Mouse (Mus musculus): ENCODE data around the gene Synj2bp.
"Not testable (repeated sequence)": the region's sequence is repeated elsewhere in the genome, so short reads cannot be mapped to it uniquely, and the experiment has no call there.

The Synj2bp gene

DNA sequence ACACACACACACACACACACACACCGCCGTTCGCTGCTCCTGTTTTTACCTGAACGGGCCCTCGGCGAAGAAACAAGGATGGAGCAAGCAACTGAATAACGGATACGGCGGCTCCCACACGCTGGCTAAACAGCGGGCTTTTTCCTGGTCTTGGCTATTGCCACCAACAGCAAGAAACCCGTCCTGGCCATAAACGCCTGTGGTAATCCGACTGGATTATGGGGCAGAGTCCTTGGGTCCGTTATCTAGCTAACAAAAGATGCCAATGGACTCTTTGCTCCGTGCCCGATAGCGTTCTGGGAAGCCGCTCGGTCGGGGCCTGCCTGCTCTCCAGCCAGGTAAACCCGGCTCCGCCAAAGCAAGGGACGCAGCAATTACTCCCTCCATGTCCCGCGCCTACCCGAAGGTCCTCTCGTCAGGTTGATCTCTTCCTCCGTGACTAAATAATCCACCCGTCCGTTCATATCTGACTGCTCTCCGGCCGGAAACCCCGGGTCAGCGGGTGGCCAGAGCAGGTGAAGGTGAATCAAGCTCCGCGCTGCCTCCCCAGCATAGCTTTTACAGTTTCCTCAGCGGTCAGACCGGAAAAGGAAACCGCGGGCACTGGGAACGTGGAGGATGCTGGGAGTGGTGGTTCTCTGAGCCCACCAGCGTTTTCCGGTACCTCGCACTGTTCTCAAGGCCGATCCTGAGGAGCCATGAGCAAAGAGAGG lies at the start of gene Synj2bp, which contains the start of gene Gm20498:
TSS of gene Synj2bp (minus strand) at position 596 of the 713 bp plus-strand sequence.
TSS of gene Gm20498 (minus strand) at position 590 of the 713 bp plus-strand sequence.
- peak; percentile 74 for DNase-seq (ENCODE audit: low spot score)

DNA sequence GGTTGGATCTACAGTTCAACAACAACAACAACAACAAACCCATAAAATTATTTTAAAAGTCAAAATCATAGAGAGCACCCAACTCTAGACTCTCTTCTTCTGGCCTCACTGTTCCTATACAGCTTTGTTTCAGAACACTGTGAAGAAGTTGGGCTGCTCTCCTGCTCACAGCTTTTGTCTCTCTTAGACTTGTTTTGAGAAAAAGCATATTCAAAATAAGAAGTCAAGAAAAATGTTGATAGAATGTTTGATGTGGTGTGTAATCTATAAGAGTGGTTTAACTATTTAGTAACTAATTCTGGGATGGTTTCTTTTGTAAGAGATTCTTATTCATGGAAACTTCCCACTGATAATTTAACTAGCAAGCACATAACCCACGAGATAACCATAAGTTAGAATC lies 35.7 kb upstream of the Synj2bp start, which contains the start of gene Adam21:
TSS of gene Adam21 (minus strand) at position 101 of the 400 bp plus-strand sequence.
- DNase-seq (ENCODE audit: low spot score): no peak

DNA sequence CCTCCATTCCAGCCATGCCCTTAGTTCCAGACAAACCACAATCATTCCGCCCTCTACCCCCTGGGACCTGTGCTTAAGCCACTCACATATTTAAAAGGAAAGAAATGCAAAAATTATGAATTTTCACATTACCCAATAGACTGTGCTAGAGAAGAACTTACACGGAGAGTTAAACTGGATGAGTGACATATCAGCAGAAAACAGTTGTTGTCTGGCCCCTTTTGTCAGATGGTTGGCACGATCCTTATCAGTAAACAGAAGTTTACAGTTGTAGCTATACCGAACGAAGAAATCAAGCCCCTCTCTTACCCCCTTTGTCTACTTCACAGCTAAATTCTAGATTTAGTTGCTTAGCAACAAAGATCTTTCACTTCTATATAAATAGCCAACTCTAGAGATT lies 35.2 kb upstream of the Synj2bp start:
- no peak for DNase-seq (ENCODE audit: low spot score)

DNA sequence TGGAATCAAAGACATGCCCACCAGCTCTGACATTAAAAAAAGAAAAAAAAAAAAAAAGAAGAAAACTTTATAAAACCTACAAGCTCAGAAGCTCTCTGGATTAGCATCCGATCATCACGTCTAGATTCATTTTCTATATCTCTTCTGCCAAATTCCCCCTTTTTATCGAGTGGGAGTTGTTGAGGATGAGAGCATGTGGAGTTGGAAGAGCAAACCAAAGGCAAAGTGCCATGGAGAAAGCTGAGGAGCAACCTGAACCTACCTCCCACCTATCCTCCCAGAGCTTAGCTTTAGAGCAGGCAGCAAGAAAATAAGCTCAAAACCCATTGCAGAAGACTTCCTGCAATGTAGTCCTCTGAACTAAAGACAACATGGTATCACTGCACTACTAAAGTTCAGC lies 31.5 kb upstream of the Synj2bp start:
- no peak for DNase-seq (ENCODE audit: low spot score)

DNA sequence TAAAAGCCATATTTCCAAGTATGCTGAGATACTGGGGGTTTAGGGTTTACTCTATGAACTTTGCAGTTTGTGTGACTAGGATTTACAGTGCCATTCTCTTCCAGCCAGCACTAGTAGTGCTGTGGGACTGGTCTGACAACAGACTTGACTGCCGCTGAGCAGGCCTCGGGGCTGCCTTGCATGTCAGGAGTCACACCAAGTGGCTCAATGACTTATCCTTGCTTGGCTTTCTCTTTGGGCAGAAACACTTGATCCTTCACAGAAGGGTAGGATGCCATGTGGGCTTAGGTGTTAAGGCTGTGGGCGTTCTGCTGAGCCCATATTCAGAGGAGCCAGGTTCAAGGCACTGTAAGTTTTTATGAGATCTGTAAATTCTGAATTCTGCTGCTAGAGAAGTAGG lies 16.6 kb upstream of the Synj2bp start:
- no peak for DNase-seq (ENCODE audit: low spot score)

DNA sequence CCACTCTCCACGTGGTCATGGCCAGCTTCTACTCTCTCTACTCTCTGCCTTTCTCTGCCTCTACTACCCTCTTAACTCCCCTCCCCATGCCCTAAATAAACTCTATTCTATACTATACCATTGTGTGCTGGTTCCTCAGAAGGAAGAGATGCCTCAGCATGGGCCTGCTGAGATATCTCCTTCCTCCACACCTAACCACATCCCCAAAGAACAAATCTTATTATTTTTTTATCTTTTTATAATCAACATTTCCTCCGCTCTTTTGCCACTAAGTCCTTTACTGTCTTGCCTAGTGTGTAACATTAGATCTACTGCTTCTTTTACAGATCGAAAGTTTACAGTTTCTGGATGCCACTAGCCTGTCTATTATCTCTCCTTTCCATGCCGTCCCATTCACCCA lies 14.5 kb upstream of the Synj2bp start:
- no peak for DNase-seq (ENCODE audit: low spot score)

DNA sequence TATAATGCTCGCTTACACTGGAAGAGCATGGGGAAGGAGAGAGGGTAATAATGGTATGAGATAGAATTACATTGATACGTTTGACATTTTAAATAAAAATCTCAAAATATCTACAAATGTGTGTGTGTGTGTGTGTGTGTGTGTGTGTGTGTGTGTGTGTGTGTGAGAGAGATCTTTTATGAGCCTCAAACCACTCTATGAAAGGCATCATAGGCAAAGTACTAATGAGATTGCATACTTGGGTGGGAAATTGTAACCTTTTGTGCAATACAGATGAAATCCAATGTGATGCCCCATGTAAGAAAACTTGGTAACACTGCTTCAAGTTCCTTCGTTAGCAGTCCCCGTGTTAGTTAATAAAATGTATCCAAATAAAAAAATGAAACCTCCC lies 313 bp upstream of the Synj2bp start:
- no peak for DNase-seq (ENCODE audit: low spot score)

DNA sequence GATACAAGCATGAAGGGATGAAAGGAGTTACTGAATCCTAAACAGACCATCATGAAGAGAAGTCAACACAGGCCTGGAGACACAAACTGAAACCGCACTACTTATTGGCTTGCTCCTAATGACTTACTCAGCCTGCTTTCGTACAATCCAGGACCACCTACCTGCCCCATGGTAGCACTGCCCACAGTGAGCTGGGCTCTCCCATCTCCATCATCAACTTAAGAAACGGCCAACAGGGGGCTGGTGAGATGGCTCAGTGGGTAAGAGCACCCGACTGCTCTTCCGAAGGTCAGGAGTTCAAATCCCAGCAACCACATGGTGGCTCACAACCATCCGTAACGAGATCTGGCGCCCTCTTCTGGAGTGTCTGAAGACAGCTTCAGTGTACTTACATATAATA lies 2.1 kb downstream of the Synj2bp start:
- DNase-seq (ENCODE audit: low spot score): not testable (repeated sequence)

DNA sequence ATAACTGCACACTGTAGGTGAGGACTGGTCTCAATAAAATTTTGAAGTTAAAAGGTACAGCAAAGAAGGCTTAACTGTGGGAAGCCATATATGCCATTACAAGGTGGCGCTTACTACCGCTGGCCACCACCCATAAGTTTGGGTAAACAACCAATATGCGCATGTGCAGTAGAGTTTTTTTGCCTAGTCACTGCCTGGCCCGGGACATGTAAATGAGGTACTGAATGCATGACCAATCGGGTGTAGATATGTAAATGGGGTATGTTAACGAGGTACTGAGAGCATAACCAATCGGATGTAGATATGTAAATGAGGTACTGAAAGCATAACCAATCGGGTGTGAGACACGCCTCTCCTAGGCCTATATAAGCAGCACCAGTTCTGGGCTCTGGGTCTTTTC lies 35.8 kb downstream of the Synj2bp start:
- DNase-seq (ENCODE audit: low spot score): not testable (repeated sequence)

DNA sequence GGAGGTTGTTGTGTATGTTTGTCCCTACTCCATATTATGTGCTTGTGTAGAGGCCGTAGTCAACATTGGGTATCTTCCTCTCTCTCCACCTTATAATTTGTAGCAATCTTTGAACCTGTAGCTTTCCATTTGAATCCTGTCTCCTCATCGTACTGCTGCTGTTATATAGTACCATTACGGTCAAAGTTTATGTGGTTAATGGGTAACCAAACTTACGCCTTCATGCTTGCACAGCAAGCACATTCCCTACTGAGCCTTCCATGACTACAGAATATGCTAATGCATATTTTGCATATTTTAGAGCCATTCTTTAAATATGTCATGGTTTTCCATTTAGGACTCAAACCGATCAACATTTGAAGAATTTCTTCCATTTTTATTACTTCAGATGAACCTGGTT lies 42.2 kb downstream of the Synj2bp start:
- no peak for DNase-seq (ENCODE audit: low spot score)

DNA sequence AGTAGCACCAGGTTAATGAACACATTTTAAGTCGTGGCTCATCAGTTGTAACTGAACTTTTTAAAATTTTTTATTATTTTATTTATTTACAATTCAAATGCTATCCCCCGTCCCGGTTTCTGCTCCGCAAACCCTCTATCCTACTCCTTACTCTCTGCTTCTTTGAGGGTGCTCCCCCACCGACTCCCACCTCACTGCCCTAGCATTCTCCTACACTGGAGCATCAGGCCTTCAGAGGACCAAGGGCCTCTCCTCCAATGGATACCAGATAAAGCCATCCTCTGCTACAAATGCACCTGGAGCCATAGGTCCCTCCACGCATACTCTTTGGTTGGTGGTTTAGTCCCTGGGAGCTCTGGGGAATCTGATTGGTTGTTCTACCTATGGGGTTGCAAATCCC lies 47.4 kb downstream of the Synj2bp start:
- no peak for DNase-seq (ENCODE audit: low spot score)

DNA sequence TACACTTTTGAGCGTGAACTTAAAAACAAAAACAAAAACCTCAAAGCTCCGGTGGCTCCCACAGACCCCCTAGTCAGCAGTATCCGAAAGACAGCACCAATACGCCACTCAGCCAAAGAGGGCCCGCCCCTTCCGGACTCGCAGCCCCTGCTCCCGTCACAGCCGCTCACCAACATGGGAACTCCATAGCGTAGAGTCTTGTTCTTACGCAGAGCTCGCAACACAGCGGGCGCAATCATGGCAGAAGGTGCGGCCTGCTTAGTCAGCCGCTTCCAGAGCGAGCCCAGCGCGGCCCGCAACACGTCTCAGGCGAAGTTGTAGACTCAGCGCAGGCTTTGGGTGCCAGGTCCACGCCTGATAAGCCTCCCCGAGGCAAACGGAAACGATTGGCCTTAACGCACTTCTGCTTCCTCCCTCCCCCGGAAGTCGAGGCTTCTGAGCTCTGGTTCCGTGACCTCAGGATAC lies 48.0 kb downstream of the Synj2bp start, which contains the start of gene Cox16:
TSS of gene Cox16 (minus strand) at position 401 of the 465 bp plus-strand sequence.
- peak; percentile 84 for DNase-seq (ENCODE audit: low spot score)

DNA sequence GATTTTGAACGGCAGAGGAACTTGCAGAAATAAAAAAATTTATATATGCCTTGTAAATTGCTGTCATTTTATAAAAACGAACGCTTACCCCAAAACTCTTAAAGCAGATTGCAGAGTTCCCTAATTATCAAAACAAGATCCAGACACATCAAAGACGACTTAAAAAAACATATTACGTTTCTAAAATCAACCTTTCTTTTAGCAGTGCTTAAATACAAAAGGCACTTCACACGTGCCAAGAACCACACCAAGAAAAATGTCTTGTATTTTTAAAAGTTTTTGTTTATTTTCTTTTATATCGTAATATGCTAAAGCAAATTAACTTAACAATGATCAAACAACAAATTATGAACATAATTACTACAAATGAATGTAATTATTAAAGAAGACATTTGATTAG lies 48.5 kb downstream of the Synj2bp start:
- DNase-seq (ENCODE audit: low spot score): no peak

DNA sequence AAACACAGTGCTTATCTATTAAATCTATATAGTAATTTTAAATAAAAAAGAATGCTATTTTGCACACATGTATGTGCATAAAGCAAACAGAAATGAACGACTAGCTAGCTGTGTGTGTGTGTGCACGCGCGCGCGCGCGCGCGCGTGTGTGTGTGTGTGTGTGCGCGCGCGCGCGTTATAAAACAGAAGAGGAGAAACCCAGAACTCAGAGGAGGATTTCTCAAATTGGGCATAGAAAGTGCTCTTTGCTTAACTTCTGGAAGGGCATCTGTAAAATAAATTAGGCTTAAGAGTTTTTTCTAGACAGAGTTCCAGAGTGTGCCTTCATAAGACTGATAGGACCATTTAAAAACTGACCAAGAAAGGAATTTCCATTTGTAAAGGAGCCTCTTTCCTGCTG lies 49.1 kb downstream of the Synj2bp start:
- DNase-seq (ENCODE audit: low spot score): no peak

DNA sequence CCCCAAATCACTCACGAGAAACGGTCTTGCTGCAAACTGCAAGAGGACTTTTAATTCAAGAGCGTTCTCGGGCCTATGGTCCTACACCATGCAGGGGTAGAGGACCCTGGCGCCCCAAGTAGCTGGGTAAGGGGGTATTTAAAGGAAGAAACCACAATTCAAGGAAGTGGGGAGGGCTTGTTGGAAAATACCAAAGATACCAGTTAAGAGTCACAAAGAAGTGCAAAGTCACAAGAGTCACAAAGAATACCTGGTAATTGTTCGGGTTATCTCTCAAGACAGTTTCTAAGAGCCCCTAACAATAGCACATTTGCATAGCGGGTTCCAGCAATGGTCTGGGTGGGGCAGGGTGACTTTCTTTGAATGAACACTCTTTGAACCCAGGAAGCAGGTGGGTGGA lies 73.7 kb downstream of the Synj2bp start:
- not testable (repeated sequence) for DNase-seq (ENCODE audit: low spot score)
